Mouse (Mus musculus) ES-E14 (cell line): ENCODE measurements around the gene Ddx58.

Experiments
- CHD2 ChIP-seq: IDR thresholded peaks from 2 replicates; pipeline ENCODE4 v1.6.1; 2014; ENCODE audit warnings: mild to moderate bottlenecking, low read depth, low read length, inconsistent platforms
- HCFC1 ChIP-seq: IDR thresholded peaks from 2 replicates; pipeline ENCODE4 v1.6.1; 2012; ENCODE audit warnings: low read length, inconsistent platforms, borderline replicate concordance; ENCODE audit not compliant: insufficient read depth

- TF ChIP-seq HCFC1 (no peak), CHD2 (no peak)
Measured at GRCm38 (mm10) chr4:40163646-40164045, 76.0 kb downstream of the Ddx58 start.
